Mouse (Mus musculus): ENCODE results near the gene Gm45521.

- TF ChIP-seq CTCF (IDR thresholded peaks at IDR 0.05; ENCODE audit: insufficient read depth, low read length), result no peak
- TF ChIP-seq POLR2A (IDR thresholded peaks at IDR 0.05; ENCODE audit: borderline replicate concordance, extremely low read depth, low read depth, low read length), result no peak
Observed at GRCm38 (mm10) chr14:7943101-7943800, 13.8 kb upstream of the Gm45521 start.
